Mouse (Mus musculus): ENCODE data around the gene Tap1. TPM values are rescaled to one million over a fixed set of nuclear protein-coding genes. Genes with fewer than 3 reads are reported as not detected.
A peak's percentile ranks its signal among the peaks of the same experiment; 100 is the strongest.

Gene Tap1
- total and polyA plus RNA-seq, 3 experiments = 102 to 184 (median 157) TPM

DNA sequence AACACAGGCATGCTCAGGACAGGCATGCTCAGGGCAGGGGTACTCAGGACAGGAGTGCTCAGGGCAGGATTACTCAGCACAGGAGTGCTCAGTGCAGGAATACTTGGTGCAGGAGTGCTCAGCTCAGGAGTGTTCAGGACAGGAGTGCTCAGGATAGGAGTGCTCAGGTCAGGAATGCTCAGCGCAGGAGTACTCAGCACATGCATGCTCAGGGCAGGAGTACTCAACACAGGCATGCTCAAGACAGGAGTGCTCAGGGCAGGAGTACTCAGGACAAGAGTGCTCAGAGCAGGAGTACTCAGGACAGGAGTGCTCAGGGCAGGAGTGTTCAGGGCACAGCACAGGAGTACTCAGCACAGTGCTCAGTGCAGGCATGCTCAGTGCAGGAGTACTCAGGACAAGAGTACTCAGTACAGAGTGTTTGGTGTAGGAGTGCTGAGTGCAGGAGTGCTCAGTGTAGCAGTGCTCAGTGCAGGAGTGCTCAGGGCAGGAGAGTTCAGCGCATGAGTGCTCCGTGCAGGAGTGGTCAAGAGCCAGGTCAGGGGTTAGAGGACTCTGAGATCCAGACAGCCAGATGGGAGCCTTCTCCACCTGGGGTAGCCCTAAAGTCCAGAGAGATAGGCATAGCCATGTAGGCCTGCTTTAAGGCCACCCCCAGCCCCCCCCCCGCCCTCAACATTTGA, 15.5 kb downstream of the Tap1 start:
- Histone ChIP-seq H3K36me3 (replicated peaks in 1 of 2; ENCODE audit: control insufficient read depth in 1 of 2, insufficient read depth in 1 of 2, low read length in 1 of 2) (peaks cover 34 to 49% of the 10 kb centered on the region in 2 experiments), H3K4me1 (ENCODE audit: control insufficient read depth in 1 of 2, insufficient read depth in 2 of 2) (peaks cover 15 to 45% of the 10 kb centered on the region in 2 experiments), H3K27me3 (replicated peaks) (no peaks in the 10 kb centered on the region), H3K4me3 (replicated peaks in 1 of 3; ENCODE audit: low read depth in 2 of 3, low read length in 2 of 3, poor library complexity in 1 of 3) (no peak overlapping the region), H3K79me2 (replicated peaks; ENCODE audit: control insufficient read depth, extremely low read depth, insufficient read depth, poor library complexity, severe bottlenecking) (peaks cover 53% of the 10 kb centered on the region), H3K4me2 (ENCODE audit: insufficient read depth, low read depth, poor library complexity, severe bottlenecking) (no peak overlapping the region), H3K27ac (ENCODE audit: insufficient read depth, low read depth) (peak overlapping the region; percentile 71), H3K9ac (ENCODE audit: insufficient read depth, low read depth) (no peak overlapping the region), H3K9me3 (replicated peaks; ENCODE audit: low read length) (no peaks in the 10 kb centered on the region)
- dilution Hi-C loops (cut with MboI; ENCODE audit: extremely low pct_ligation_motif_present, extremely low pct_unique_long_range_greater_than_20kb, low sequenced_read_pairs) = no loop called here
- no peak for DNase-seq (ENCODE audit: extremely low read depth)
- in situ Hi-C loops (cut with MboI; ENCODE audit: low pct_ligation_motif_present, low pct_unique_long_range_greater_than_20kb, low sequenced_read_pairs) = no loop called here
- no peak for TF ChIP-seq EP300 (IDR thresholded peaks at IDR 0.05; ENCODE audit: low read length)
- no peak for TF ChIP-seq CTCF (conservative IDR thresholded peaks at IDR 0.05 in 1 of 2, IDR thresholded peaks at IDR 0.05 in 1 of 2; ENCODE audit: low read depth in 2 of 2, low read length in 2 of 2)
- no peak for TF ChIP-seq E2F4 (IDR thresholded peaks at IDR 0.05; ENCODE audit: insufficient replicate concordance, low read depth, low read length)
- no peak for TF ChIP-seq CHD1 (IDR thresholded peaks at IDR 0.05; ENCODE audit: low read depth, low read length)
- TF ChIP-seq USF2 (conservative IDR thresholded peaks at IDR 0.05; ENCODE audit: low read depth, low read length) = no peak

DNA sequence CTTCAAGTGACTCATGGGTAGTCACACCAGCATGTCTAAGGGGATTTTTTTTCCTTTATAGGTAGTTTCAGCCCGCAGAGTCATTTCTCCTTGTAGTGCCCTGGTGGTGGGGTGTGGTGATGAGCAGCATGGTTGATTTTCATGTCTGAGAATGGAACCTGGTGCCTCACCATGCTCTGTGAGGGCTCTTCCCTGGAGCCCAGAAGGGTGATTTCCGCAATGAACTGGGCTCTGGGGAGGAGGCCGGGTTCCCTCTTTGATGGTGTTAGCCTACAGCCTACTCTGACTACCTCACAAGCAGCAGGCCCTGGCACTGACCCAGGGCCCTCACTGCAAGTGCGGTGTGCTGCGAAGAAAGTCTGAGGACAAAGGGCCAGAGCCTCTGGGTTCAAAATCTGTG, 16.1 kb downstream of the Tap1 start, which contains the start of gene Tap2:
Gene Tap2 (plus strand): TSS at position 84 of the 400 bp plus-strand sequence.
- dilution Hi-C loops (cut with MboI; ENCODE audit: extremely low pct_ligation_motif_present, extremely low pct_unique_long_range_greater_than_20kb, low sequenced_read_pairs) = no loop called here
- in situ Hi-C loops (cut with MboI; ENCODE audit: low pct_ligation_motif_present, low pct_unique_long_range_greater_than_20kb, low sequenced_read_pairs) = no loop called here
- peak; percentile 85 for DNase-seq (ENCODE audit: extremely low read depth)
- H3K27ac ChIP-seq (ENCODE audit: insufficient read depth, low read depth) = peak within 1 kb of the TSS; percentile 93
- peak within 1 kb of the TSS; percentile 93 for H3K9ac ChIP-seq (ENCODE audit: insufficient read depth, low read depth)
- H3K79me2 ChIP-seq (replicated peaks; ENCODE audit: control insufficient read depth, extremely low read depth, insufficient read depth, poor library complexity, severe bottlenecking) = peaks cover 50% of the 10 kb centered on the region
- H3K36me3 ChIP-seq (replicated peaks in 1 of 2; ENCODE audit: control insufficient read depth in 1 of 2, insufficient read depth in 1 of 2, low read length in 1 of 2) = peaks cover 37 to 53% of the 10 kb centered on the region in 2 experiments
- H3K27me3 ChIP-seq (replicated peaks) = no peaks in the 10 kb centered on the region
- no peaks in the 10 kb centered on the region for H3K9me3 ChIP-seq (replicated peaks; ENCODE audit: low read length)
- H3K4me1 ChIP-seq (ENCODE audit: control insufficient read depth in 1 of 2, insufficient read depth in 2 of 2) = peaks cover 15 to 45% of the 10 kb centered on the region in 2 experiments
- H3K4me3 ChIP-seq (replicated peaks in 1 of 3; ENCODE audit: low read depth in 2 of 3, low read length in 2 of 3, poor library complexity in 1 of 3) = peak within 1 kb of the TSS; percentile 80 to 97 (median 96)
- H3K4me2 ChIP-seq (ENCODE audit: insufficient read depth, low read depth, poor library complexity, severe bottlenecking) = peak within 1 kb of the TSS; percentile 61
- TF ChIP-seq USF2 (conservative IDR thresholded peaks at IDR 0.05; ENCODE audit: low read depth, low read length) = no peak
- TF ChIP-seq SIN3A (IDR thresholded peaks at IDR 0.05; ENCODE audit: low read length) = no peak
- TF ChIP-seq MEF2A (IDR thresholded peaks at IDR 0.05; ENCODE audit: borderline replicate concordance, low read depth, low read length) = no peak
- TF ChIP-seq ETS1 (conservative IDR thresholded peaks at IDR 0.05; ENCODE audit: low read depth, low read length) = peak; percentile 62
- peak; percentile 54 for TF ChIP-seq ELF1 (IDR thresholded peaks at IDR 0.05; ENCODE audit: low read depth, low read length)
- TF ChIP-seq GABPA (IDR thresholded peaks at IDR 0.05; ENCODE audit: insufficient replicate concordance, low read depth, low read length) = no peak
- peak; percentile 54; the same call in 1 of the 2 replicates for TF ChIP-seq MAX (IDR thresholded peaks at IDR 0.05; ENCODE audit: low read length)
- TF ChIP-seq SMC3 (IDR thresholded peaks at IDR 0.05; ENCODE audit: low read depth, low read length) = no peak
- TF ChIP-seq ZC3H11A (IDR thresholded peaks at IDR 0.05; ENCODE audit: low read depth, low read length) = no peak
- TF ChIP-seq TCF12 (IDR thresholded peaks at IDR 0.05; ENCODE audit: low read depth, low read length) = 0 out of 2 replicates have a peak, but pooled peaks have one; percentile 21
- no peak for TF ChIP-seq CHD2 (IDR thresholded peaks at IDR 0.05; ENCODE audit: low read length)
- no peak for TF ChIP-seq CHD1 (IDR thresholded peaks at IDR 0.05; ENCODE audit: low read depth, low read length)
- TF ChIP-seq ZMIZ1 (IDR thresholded peaks at IDR 0.05; ENCODE audit: low read depth, low read length) = no peak
- no peak for TF ChIP-seq POLR2AphosphoS2 (IDR thresholded peaks at IDR 0.05; ENCODE audit: low read depth, low read length)
- no peak; the same call in 1 of the 2 replicates for TF ChIP-seq NELFE (IDR thresholded peaks at IDR 0.05; ENCODE audit: low read depth, low read length)
- TF ChIP-seq E2F4 (IDR thresholded peaks at IDR 0.05; ENCODE audit: insufficient replicate concordance, low read depth, low read length) = no peak
- TF ChIP-seq KAT2A (IDR thresholded peaks at IDR 0.05; ENCODE audit: insufficient replicate concordance, low read length) = no peak
- TF ChIP-seq EP300 (IDR thresholded peaks at IDR 0.05; ENCODE audit: low read length) = no peak
- TF ChIP-seq MAFK (IDR thresholded peaks at IDR 0.05; ENCODE audit: insufficient replicate concordance, low read length) = no peak
- TF ChIP-seq MYC (IDR thresholded peaks at IDR 0.05; ENCODE audit: low read depth, low read length) = peak; percentile 82
- no peak; a peak in 1 of 4 replicates for TF ChIP-seq CTCF (conservative IDR thresholded peaks at IDR 0.05 in 1 of 2, IDR thresholded peaks at IDR 0.05 in 1 of 2; ENCODE audit: low read depth in 2 of 2, low read length in 2 of 2)
- TF ChIP-seq RCOR1 (conservative IDR thresholded peaks at IDR 0.05; ENCODE audit: low read depth, low read length) = no peak
- TF ChIP-seq POLR2A (IDR thresholded peaks at IDR 0.05; ENCODE audit: low read depth, low read length) = peak; percentile 51
- peak; percentile 76 for TF ChIP-seq IRF4 (IDR thresholded peaks at IDR 0.05; ENCODE audit: low read depth, low read length)
- no peak for TF ChIP-seq HCFC1 (IDR thresholded peaks at IDR 0.05; ENCODE audit: low read depth, low read length)
- no peak; the same call in 1 of the 2 replicates for TF ChIP-seq MXI1 (IDR thresholded peaks at IDR 0.05; ENCODE audit: low read depth, low read length)
- TF ChIP-seq NRF1 (IDR thresholded peaks at IDR 0.05; ENCODE audit: low read depth, low read length) = no peak
- TF ChIP-seq ZKSCAN1 (IDR thresholded peaks at IDR 0.05; ENCODE audit: borderline replicate concordance, low read depth, low read length) = no peak
- peak; percentile 32; the same call in 1 of the 2 replicates for TF ChIP-seq BHLHE40 (IDR thresholded peaks at IDR 0.05; ENCODE audit: low read depth, low read length)
- peak; percentile 81 for TF ChIP-seq ZNF384 (IDR thresholded peaks at IDR 0.05; ENCODE audit: low read depth, low read length)
- no peak for TF ChIP-seq MAZ (IDR thresholded peaks at IDR 0.05; ENCODE audit: low read depth, low read length)

All from CH12.LX (cell line).